Mouse (Mus musculus) heart, adult 9 months (tissue): ENCODE results near the gene Me3.
"Not testable (repeated sequence)": the region's sequence is repeated elsewhere in the genome, so short reads cannot be mapped to it uniquely, and the experiment has no call there.

ENCODE experiments used
- DNase-seq, 2 experiments: peaks; one replicate each; pipeline ENCODE4 v3.0.0; 2022; ENCODE audit warnings: low spot score in 2 of 2

Gene Me3

GRCm38 (mm10) chr7:89728393-89728792, 96.2 kb downstream of the Me3 start:
- DNase-seq = no peak

- DNase-seq = no peak
These were observed 98.3 kb downstream of the Me3 start for GRCm38 (mm10) chr7:89730514-89730913.

- DNase-seq = not testable (repeated sequence)
These were observed 98.9 kb downstream of the Me3 start for GRCm38 (mm10) chr7:89731115-89731514.

- DNase-seq = peak in 1 of 2 experiments; percentile 11
These were observed 116.2 kb downstream of the Me3 start for GRCm38 (mm10) chr7:89748415-89748814.

- DNase-seq = no peak
These were observed 117.0 kb downstream of the Me3 start for GRCm38 (mm10) chr7:89749183-89749582.

- no peak for DNase-seq
These were observed 134.7 kb downstream of the Me3 start for GRCm38 (mm10) chr7:89766678-89767508.

GRCm38 (mm10) chr7:89769106-89769896, 137.1 kb downstream of the Me3 start:
- no peak for DNase-seq

- DNase-seq = no peak
These were observed 137.8 kb downstream of the Me3 start for GRCm38 (mm10) chr7:89770021-89770420.

GRCm38 (mm10) chr7:89772906-89773305, 140.7 kb downstream of the Me3 start:
- no peak for DNase-seq

- peak; percentile 48 to 76 for DNase-seq
These were observed 141.2 kb downstream of the Me3 start for GRCm38 (mm10) chr7:89773352-89773921.

GRCm38 (mm10) chr7:89773926-89774325, 141.7 kb downstream of the Me3 start:
- DNase-seq = peak in 1 of 2 experiments; percentile 10

- DNase-seq = no peak
These were observed 143.7 kb downstream of the Me3 start for GRCm38 (mm10) chr7:89775848-89776247.

GRCm38 (mm10) chr7:89781391-89781790, 149.2 kb downstream of the Me3 start:
- DNase-seq = no peak

- peak; percentile 36 to 46 for DNase-seq
These were observed 155.5 kb downstream of the Me3 start for GRCm38 (mm10) chr7:89787735-89788134.

- DNase-seq = no peak
These were observed 160.4 kb downstream of the Me3 start for GRCm38 (mm10) chr7:89792576-89792975.

GRCm38 (mm10) chr7:89795366-89795765, 163.2 kb downstream of the Me3 start:
- DNase-seq = no peak

GRCm38 (mm10) chr7:89796351-89796801, 164.2 kb downstream of the Me3 start:
- no peak for DNase-seq

GRCm38 (mm10) chr7:89798358-89799020, 166.3 kb downstream of the Me3 start:
- DNase-seq = no peak

- no peak for DNase-seq
These were observed 170.3 kb downstream of the Me3 start for GRCm38 (mm10) chr7:89802447-89802846.

GRCm38 (mm10) chr7:89803966-89804365, 171.8 kb downstream of the Me3 start:
- no peak for DNase-seq

- peak in 1 of 2 experiments; percentile 4 for DNase-seq
These were observed 177.2 kb downstream of the Me3 start for GRCm38 (mm10) chr7:89809400-89809799.
